Mouse (Mus musculus) midbrain, embryonic 11.5 days (tissue): ENCODE measurements at regions not wholly inside any gene's neighbourhood (a gene's known extent, or its start where the extent isn't known, plus 50 kb on each side); places are given as distances from the start of the nearest gene placed in this dataset.
"Not testable (repeated sequence)": the region's sequence is repeated elsewhere in the genome, so short reads cannot be mapped to it uniquely, and the experiment has no call there.

Experiments used
- ATAC-seq: fragments of 200-750 bp; cut with Nextera tagmentation; 2 replicates; pipeline ENCODE4 v1.8.0; 2017; ENCODE audit warnings: moderate TSS enrichment, moderate library complexity; ENCODE audit not compliant: low FRiP score
- DNase-seq: peaks from one replicate; pipeline ENCODE4 v3.0.0; 2015; ENCODE audit warnings: low spot score; ENCODE audit errors: missing footprints
- H3K27ac ChIP-seq: fragments of 300-500 bp; sonication (generic); 2 replicates; pipeline ENCODE4 v1.5.1; 2014; ENCODE audit warnings: low read depth, low read length
- H3K27me3 ChIP-seq: fragments of 300-500 bp; sonication (generic); 2 replicates; pipeline ENCODE4 v1.6.1; 2014; ENCODE audit warnings: mild to moderate bottlenecking, low read length, moderate library complexity, mixed read lengths; ENCODE audit not compliant: control insufficient read depth, insufficient read depth
- H3K36me3 ChIP-seq: fragments of 300-500 bp; sonication (generic); 2 replicates; pipeline ENCODE4 v1.6.1; 2014; ENCODE audit warnings: mild to moderate bottlenecking, low read length, moderate library complexity, mixed read lengths; ENCODE audit not compliant: control insufficient read depth, insufficient read depth
- H3K4me1 ChIP-seq: fragments of 300-500 bp; sonication (generic); 2 replicates; pipeline ENCODE4 v1.6.1; 2014; ENCODE audit warnings: low read length; ENCODE audit not compliant: control insufficient read depth, insufficient read depth
- H3K4me2 ChIP-seq: fragments of 300-500 bp; sonication (generic); 2 replicates; pipeline ENCODE4 v1.6.1; 2014; ENCODE audit warnings: mild to moderate bottlenecking, moderate library complexity
- H3K4me3 ChIP-seq: fragments of 300-500 bp; sonication (generic); 2 replicates; pipeline ENCODE4 v1.5.1; 2014; ENCODE audit warnings: low read depth, low read length
- H3K9ac ChIP-seq: fragments of 300-500 bp; sonication (generic); 2 replicates; pipeline ENCODE4 v1.6.1; 2014; ENCODE audit warnings: low read length
- H3K9me3 ChIP-seq: fragments of 300-500 bp; sonication (generic); 2 replicates; pipeline ENCODE4 v1.6.1; 2016; ENCODE audit warnings: low read length; ENCODE audit not compliant: control insufficient read depth
- WGBS: fragments of 180-500 bp; shearing (Covaris S2); extraction: QIAGEN DNeasy Blood & Tissue Kit; methylation state at CpG from one replicate; pipeline ENCODE4 v1.1.7; 2014; 5-methylcytosine and 5-hydroxymethylcytosine counted together

GRCm38 (mm10) chr6:76130201-76130600, 367.4 kb downstream of the Gm9008 start:
- not testable (repeated sequence) for H3K4me2 ChIP-seq, H3K4me1 ChIP-seq, H3K27me3 ChIP-seq, ATAC-seq, H3K9me3 ChIP-seq, H3K4me3 ChIP-seq, DNase-seq, H3K9ac ChIP-seq, H3K36me3 ChIP-seq, H3K27ac ChIP-seq
- WGBS, result 81% methylated on average over 4 of the region's 4 CpGs

- no peak overlapping the region for H3K4me3 ChIP-seq
- no peaks in the 10 kb centered on the region for H3K9me3 ChIP-seq
- no peak for DNase-seq
- no peak overlapping the region for H3K9ac ChIP-seq
- no peaks in the 10 kb centered on the region for H3K36me3 ChIP-seq
- H3K4me2 ChIP-seq, result no peak overlapping the region
- ATAC-seq, result no peak
- no peak overlapping the region for H3K27ac ChIP-seq
- H3K4me1 ChIP-seq, result no peaks in the 10 kb centered on the region
- H3K27me3 ChIP-seq, result no peaks in the 10 kb centered on the region
Observed at GRCm38 (mm10) chr6:76115758-76116157, 381.8 kb downstream of the Gm9008 start.

GRCm38 (mm10) chr6:76114346-76114745, 383.2 kb downstream of the Gm9008 start:
- Histone ChIP-seq H3K9me3 (no peaks in the 10 kb centered on the region), H3K4me3 (no peak overlapping the region), H3K4me1 (no peaks in the 10 kb centered on the region), H3K4me2 (no peak overlapping the region), H3K27ac (no peak overlapping the region), H3K9ac (no peak overlapping the region), H3K36me3 (no peaks in the 10 kb centered on the region), H3K27me3 (no peaks in the 10 kb centered on the region)
- WGBS, result 89% methylated on average over 4 of the region's 4 CpGs
- DNase-seq, result no peak
- no peak for ATAC-seq

GRCm38 (mm10) chr6:76065383-76065782, 432.2 kb downstream of the Gm9008 start:
- H3K27ac ChIP-seq, result no peak overlapping the region
- H3K36me3 ChIP-seq, result no peaks in the 10 kb centered on the region
- no peak for DNase-seq

GRCm38 (mm10) chr6:76052652-76053313, 444.8 kb downstream of the Gm9008 start:
- Histone ChIP-seq H3K4me3 (no peak overlapping the region), H3K27ac (no peak overlapping the region), H3K4me1 (no peaks in the 10 kb centered on the region), H3K27me3 (no peaks in the 10 kb centered on the region), H3K9me3 (no peaks in the 10 kb centered on the region), H3K36me3 (no peaks in the 10 kb centered on the region), H3K4me2 (no peak overlapping the region), H3K9ac (no peak overlapping the region)
- no peak for DNase-seq
- WGBS, result 29% methylated on average over 2 of the region's 2 CpGs
- peak; percentile 56 for ATAC-seq

More at GRCm38 (mm10) chr6:76065383-76065782, 432.2 kb downstream of the Gm9008 start:
- no peak for ATAC-seq
- Histone ChIP-seq H3K9ac (no peak overlapping the region), H3K9me3 (no peaks in the 10 kb centered on the region), H3K4me3 (no peak overlapping the region), H3K27me3 (no peaks in the 10 kb centered on the region), H3K4me1 (no peaks in the 10 kb centered on the region), H3K4me2 (no peak overlapping the region)
- 85% methylated on average over 4 of the region's 4 CpGs for WGBS

GRCm38 (mm10) chr6:76007783-76008406, 489.7 kb downstream of the Gm9008 start:
- H3K4me1 ChIP-seq, result no peaks in the 10 kb centered on the region
- 84% methylated on average over 2 of the region's 2 CpGs for WGBS
- ATAC-seq, result no peak

More at GRCm38 (mm10) chr6:76007783-76008406, 489.7 kb downstream of the Gm9008 start:
- no peaks in the 10 kb centered on the region for H3K9me3 ChIP-seq
- H3K4me2 ChIP-seq, result no peak overlapping the region
- H3K27ac ChIP-seq, result no peak overlapping the region
- no peak overlapping the region for H3K4me3 ChIP-seq
- no peaks in the 10 kb centered on the region for H3K27me3 ChIP-seq
- no peak for DNase-seq
- no peak overlapping the region for H3K9ac ChIP-seq
- H3K36me3 ChIP-seq, result no peaks in the 10 kb centered on the region
